Mouse (Mus musculus) thymus, postnatal 25 days (tissue): ENCODE data around the gene Macrod2.

Experiments
- DNase-seq: peaks from one replicate; pipeline ENCODE4 v3.0.0; 2022

The Macrod2 gene

DNA sequence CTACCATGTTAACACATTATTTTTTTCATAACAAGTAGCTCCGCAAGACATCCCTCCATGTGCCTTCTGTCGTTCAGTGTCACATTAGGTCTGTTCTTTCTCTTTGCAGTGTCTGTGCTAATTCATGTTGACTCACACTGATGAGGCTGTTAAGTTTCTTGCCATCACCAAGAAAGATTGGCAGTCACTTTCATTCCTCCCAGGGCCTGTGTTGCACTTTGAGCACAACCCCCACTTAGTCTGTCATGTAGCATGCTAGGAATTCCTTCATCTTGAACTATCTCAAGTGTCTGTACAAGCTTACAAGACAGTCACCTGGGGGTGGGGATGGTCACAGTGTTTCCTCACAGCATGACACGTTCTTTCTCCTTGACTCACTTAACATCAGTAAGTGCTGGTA is 696.2 kb downstream of the Macrod2 start:
- no peak for DNase-seq

DNA sequence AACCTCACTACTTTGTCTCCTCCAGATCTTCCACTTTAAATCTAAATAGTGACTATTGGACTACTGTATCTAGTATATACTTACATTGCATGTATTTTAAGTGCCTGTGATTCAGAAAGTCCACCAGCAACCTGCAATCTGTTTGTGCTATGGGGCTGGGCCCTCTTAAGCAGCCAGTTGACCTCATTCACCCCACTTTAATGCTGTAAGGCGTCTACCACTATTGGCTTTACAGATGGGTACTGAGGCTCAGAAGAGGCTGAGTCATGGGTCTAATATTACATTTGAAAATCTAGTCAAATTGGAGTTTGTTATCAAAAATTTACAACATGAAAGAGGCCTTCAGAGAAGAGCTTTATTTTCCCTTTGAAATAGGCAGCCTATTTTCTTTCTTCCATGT is 722.5 kb downstream of the Macrod2 start:
- no peak for DNase-seq

- no peak for DNase-seq
These were observed 728.8 kb downstream of the Macrod2 start for GRCm38 (mm10) chr2:141123875-141124274.

GRCm38 (mm10) chr2:141125638-141126037 is 730.5 kb downstream of the Macrod2 start:
- no peak for DNase-seq

DNA sequence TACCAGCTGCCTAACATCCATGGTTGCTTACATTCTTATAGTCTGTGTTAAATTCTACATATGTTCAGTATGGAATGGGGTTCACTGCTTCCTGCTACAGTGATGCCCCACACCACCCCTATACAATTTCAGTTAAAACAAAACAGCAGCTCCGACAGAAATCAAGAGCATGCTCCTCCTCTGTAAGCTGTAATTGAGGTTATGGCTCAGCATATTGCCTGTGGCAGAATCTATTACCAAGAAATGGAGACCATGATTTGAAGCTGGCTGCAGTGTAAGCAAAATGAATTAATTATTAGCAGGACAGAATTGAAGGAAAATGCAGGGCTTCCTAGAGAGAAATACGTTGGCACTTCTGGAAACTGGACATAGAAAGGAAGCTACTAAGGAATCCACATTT is 747.2 kb downstream of the Macrod2 start:
- DNase-seq: no peak

- DNase-seq: no peak
These were observed 757.1 kb downstream of the Macrod2 start for GRCm38 (mm10) chr2:141152011-141152772.

- no peak for DNase-seq
These were observed 760.9 kb downstream of the Macrod2 start for GRCm38 (mm10) chr2:141155972-141156371.

DNA sequence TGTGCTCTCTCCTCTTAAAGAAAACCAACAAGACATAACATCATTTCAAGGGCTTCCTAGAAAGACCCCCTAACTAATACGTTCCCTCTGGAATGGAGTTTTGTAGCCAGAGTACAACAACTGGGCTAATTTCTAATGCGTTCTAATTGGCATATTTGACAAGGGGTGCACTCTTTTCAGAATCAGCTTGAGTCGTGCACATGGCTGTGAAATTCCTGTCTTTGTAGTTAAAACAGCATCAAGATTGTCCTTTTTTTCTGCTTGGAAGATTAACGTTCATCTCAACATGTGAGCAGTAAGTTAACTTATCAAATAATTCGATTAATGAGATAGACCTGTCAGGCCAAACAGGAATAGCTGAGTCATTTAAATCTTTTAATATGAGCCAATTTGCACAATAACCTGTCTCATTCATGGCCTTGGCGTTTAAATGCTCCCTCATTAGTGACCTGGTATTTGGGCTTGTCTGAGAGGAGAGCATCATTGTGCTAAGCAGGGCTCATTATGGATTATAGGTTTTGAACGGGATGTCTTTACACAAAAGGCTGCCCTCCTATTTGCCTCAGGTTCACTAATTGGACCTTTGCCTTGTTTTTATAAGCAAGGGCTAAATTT is 762.0 kb downstream of the Macrod2 start:
- DNase-seq: no peak

GRCm38 (mm10) chr2:141158161-141158560 is 763.1 kb downstream of the Macrod2 start:
- no peak for DNase-seq

- DNase-seq: no peak
These were observed 768.8 kb downstream of the Macrod2 start for GRCm38 (mm10) chr2:141163918-141164317.

DNA sequence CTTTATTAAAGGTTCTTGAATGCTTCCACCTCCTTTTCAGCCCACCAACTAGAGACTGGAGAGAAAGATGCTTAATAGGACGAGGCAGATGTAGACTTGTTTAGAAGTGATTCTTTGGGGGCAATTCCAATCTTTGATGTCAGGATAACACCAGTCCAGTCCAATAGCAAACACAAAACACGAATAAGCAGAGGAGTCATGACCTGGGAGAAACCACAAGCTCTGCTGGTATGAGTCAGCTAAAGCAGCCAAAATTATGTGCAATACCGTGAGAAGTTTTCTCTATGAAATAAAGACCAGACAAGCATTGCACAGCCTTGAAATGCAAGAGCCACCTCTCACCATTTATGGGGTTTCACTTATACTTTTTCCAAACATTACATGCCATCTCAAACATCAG is 774.5 kb downstream of the Macrod2 start:
- no peak for DNase-seq

DNA sequence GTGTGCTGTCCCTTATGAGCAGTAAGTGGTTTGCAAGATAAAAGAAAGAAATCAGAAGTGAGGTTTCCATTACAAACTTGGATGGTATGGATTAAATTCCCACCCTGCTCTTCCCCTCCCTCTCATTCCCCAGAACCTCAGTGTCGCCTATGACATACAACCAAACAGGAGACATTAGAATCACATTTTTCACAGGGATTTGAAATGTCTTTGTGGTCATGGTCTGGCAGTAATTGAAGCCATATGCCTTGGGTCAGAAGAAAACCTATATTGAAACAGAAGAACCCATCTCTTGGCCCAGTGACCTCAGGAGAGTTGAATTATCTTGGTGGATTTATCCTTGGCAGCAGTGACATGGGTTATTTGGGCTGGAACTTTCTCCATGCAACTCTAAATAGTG is 778.1 kb downstream of the Macrod2 start:
- DNase-seq: no peak

DNA sequence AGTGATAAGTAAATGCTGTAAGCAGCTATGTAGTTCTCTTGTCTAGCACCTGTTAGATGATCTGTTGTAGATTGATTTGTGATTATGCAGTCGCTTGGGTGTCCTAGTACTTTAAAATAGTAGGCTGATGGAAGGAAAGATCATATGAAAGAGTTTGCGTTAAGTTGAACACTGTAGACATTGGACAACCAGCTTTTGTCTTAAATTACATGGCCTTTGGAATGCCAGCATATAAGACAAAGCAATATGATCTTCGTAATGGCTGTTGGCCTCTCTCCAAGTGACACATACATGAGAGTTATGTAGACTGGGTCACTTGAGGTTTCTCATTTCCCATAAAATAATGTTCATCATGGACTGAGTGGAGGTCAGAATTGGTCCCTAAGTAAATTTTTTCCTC is 778.5 kb downstream of the Macrod2 start:
- DNase-seq: no peak

DNA sequence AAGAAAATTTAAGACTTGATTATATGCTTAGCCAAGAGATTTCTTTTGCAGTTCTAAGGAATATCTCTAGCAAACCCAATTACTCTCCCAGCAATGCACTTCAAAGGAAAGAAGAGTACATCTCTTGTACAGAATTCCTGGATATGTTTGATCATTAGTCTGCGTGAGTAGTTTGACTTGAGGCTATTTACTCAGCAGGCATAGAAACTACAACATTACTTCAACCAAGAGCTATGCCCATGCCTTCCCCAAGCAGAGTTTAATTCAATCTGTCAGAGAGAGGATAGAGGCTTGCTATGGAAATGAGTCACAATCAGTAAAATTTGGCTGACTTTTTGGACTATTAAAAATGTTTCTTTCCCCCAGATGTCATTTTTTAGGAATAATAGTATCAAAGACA is 785.5 kb downstream of the Macrod2 start:
- DNase-seq: no peak

DNA sequence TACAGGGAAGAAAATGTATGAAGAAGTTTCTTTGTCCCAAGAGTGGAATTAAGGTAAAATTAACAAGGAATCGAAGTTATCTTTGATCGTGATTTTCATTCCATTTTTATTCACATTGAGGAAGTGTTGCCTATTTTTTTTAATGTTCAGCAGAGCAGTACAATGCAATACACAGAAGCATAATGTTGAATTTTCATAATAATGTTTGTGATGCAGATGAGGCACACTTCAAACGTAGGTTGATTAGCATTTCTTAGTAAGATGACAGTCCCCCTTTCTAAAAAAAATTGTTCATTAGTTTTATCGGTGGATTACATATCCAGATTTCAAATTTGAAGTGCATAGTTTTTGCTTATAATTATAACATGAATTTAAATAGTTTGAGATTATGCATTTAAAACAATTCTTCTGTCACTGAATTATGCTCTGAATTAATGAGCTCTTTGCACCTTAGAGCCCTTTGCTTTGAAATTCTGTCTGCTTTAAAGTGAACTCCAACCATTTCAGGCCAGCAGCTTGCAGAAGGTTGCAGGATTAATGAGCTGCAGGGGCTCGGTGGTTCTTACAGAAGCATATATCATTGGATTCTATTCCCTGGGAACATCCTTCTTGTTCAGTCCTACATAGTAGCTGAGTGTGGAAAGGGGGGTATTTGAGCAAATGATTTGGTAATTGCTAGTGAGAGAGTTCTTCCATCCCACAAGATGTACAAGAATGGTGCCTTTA is 787.1 kb downstream of the Macrod2 start:
- DNase-seq: no peak

DNA sequence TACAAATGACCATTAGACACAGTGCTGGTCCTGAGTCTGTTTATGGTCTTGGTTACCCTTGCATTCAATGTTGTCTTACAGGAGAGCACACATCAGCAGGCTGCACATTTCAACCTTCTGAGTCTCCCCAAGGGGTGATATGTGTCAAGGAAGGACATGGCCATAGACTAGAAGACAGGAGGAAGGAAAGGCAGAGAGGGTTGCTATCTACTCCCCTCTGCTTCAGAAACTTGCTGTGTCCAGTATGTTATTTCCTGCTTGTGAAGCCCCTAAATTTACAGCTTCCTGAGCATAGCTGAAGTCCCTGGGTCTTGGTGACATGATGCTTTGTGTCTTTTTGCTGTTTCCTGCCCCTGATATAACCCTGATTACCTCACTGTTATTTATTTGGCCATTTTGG is 799.4 kb downstream of the Macrod2 start:
- no peak for DNase-seq

DNA sequence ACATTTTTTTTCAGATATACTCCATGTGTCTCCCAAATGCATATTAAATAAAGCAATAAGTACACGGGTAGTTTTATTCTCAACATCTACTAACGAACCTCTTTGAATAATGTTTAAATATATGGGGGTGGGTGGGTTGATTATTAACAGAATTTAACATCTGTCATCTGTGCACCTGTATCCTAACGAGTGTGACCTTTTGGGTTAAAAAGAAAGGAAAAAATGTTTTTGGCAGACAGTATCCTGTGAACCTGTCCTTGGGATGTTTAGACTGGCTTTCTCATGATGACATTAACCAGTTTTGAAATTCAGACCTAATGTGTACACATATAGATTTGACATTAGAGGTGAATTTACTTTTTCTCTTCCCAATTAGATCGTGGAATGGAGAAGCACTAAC is 805.4 kb downstream of the Macrod2 start:
- no peak for DNase-seq

GRCm38 (mm10) chr2:141201303-141202014 is 806.4 kb downstream of the Macrod2 start:
- DNase-seq: no peak

DNA sequence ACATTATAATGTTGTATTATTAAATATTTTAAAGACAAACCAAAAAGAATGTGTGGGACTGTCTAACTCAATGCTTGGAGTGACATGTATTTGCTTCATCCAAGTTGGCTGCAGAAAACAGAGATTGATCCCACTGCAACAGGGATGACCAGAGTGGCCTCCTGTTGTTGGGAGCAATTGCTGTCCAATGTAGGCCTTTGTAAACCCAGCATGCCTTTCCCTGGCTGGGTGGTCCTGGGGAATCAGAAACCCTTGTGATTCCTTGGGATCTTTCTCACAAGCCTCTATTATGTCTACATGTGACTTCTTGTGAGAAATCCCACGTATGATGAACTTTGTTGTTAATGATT is 806.9 kb downstream of the Macrod2 start:
- DNase-seq: no peak

DNA sequence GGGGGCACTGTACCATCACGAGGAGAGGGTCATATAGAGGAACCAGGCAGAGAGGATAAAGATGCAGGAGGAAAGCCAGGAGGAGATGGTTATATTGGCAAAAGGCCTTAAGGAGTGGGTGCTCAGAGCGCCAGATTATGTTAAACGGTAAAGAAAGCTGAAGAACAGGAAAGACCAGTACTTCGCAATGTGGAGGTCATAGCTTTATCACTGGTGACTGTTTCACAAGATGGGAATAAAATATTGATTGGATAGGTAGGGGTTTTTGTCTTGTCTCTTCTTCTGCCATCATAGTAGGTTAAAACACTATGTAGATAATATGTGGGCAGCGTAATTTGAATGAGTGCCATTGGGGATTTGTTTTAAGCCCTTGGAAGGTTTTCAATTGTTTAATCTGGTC is 816.2 kb downstream of the Macrod2 start:
- DNase-seq: no peak

DNA sequence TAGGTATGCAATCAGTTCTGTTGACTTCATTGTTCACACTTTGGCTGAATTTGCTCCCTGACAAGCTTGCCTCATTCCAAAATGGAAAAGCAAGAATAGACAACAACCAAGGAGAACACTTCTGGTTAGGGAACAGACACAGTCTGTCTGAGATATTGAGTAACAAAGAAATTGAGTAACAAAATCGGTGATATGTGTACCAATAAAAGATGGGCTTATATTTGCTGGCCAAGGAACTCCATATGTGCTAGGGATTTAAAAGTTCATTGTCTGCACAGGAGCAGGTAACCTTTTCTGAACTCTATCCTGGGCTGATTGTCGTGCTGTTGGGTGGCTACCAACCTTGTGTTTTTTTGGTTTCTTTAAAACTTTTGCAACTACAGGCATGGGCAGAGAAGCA is 817.2 kb downstream of the Macrod2 start:
- no peak for DNase-seq

GRCm38 (mm10) chr2:141217490-141217889 is 822.4 kb downstream of the Macrod2 start:
- no peak for DNase-seq

GRCm38 (mm10) chr2:141217925-141218324 is 822.8 kb downstream of the Macrod2 start:
- no peak for DNase-seq

DNA sequence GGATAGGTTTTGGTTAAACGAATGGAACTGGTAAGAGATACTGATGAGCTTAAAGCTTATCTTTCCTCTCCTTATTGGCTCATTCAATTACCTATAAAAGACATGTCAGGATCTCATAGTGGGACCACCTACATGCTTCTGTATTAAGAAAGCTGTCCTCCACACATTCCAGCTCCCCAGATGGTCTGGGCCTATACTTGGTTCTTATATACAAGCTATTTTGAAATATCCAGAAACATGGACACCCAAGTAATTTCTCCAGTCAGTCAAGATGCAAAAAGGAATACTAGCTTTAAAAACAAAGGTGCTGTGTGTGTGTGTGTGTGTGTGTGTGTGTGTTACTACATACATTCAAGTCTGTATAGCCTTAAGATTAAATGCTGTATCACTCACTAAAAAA is 833.7 kb downstream of the Macrod2 start:
- DNase-seq: no peak
